Mouse (Mus musculus) fat pad, adult 2 months (tissue): ENCODE results near the gene Hba-x.

Experiments used
- DNase-seq: peaks from one replicate; pipeline ENCODE4 v3.0.0-alpha.2; 2011; ENCODE audit warnings: low read depth, low spot score; ENCODE audit errors: extremely low read depth

The Hba-x gene

DNA sequence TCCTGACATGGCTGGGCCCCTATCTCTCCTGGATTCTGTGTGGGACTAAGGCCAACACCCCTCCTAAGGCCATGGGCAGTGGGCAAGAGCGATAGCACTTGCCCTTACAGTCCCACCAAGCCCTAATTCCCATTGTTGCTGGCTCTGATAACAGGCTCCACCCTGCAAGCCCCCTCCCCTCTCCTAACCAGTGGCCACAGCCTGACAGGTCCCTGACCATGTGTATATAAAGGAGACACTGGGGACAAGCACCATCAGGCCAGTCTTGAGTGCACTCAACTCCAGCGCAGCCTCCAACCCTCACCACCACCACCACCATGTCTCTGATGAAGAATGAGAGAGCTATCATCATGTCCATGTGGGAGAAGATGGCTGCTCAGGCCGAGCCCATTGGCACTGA, at the start of gene Hba-x:
Hba-x (plus strand) TSS at position 54 of the 400 bp plus-strand sequence.
- DNase-seq = no peak

DNA sequence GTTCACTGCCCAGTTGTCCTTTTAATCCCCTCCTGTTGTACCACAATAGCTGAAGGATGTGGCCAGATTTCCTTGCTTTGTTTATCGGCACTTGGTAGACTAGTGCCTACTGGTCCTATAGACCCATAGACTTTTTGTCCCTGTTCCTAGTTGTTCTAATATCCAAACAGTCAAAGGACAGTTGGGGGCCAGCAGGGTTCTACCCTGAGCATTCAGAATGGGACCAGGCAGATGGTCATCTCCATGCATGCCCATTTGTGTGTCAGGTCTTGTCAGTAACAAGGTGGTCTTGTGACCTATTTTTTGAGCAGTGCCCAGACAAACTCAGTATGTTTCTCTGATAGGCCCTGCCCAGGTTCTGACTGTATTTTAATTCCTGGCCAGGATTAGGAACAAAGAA, 49.2 kb upstream of the Hba-x start:
- no peak for DNase-seq

DNA sequence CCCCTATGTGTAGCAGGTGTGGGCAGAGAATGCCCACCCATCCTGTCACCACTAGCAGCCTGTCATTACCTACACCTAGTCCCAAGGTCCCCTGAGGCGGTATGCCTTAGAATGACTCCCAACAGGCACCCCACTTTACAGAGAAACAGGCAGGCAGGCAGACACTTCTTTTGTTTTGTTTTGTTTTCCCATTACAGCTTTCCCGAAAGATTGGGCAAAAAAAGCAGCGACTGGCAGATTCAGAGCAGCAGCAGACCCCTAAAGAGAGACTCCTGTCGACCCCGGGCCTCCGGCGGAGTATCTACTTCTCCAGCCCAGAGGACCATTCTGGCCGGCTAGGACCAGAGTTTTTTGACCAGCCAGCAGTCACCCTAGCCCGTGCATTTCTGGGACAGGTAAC, 48.6 kb upstream of the Hba-x start:
- DNase-seq = no peak

DNA sequence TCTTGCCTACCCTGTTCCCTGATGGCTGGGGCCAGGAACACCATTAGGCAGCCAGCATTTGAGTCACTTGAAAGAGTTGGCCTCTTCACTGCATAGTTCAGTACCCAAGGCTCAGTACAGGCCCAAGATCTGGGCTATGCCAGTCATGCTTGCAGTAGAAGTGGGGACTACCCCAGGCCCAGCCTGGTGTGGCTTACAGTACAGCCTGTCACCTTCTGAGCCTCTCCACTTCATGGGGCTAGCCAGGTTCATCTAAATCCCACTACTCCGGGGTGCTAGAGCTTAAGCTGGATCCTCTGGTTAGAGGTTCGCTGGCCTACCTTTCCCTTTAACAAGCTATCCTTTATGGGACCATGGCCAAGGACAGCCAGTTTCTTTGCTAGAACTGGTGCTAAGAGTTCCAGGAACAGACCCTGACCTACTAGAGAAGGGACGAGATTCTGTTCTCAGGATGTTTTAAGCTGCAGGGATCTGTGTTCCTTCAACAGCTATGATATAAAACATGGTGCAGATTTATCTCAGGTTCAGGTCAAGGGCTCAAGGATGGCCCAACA, 47.8 kb upstream of the Hba-x start:
- no peak for DNase-seq

DNA sequence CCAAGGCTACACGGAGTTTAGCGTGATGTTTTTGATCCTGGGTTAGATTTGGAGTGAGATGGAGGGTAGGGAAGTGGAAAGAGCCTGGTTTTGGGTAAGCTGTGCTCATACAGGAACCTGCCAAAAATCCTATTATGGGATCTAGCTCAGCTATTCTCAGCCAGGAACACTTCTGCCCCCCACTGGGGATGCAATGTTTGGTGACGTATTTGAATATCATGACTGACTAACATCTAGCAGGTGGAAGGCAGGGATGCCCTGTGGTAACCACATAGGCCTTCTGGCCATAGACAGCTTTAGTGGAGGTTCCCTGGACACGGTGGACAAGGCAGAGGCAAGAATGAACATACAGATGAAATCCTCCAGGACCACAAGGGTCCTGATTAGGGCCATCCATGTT, 46.0 kb upstream of the Hba-x start:
- no peak for DNase-seq

DNA sequence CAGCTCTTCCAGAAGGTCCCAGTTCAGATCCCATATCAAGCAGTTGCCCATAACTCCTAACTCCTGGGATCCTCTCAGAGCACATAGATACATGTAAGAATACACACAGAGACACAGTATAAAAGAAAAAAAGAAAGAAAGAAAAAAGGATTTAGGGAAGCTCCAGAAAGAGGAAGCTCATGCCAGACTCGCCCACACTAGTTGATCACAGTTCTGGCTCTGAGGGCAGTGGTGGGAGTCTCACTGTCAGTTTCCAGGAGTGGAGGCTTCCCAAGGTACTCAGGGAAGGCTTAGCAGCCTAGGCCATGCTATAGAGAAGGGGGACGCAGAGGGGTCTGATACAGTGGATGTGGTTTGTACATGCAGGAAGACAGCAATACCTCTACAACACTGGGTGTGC, 45.1 kb upstream of the Hba-x start:
- no peak for DNase-seq

DNA sequence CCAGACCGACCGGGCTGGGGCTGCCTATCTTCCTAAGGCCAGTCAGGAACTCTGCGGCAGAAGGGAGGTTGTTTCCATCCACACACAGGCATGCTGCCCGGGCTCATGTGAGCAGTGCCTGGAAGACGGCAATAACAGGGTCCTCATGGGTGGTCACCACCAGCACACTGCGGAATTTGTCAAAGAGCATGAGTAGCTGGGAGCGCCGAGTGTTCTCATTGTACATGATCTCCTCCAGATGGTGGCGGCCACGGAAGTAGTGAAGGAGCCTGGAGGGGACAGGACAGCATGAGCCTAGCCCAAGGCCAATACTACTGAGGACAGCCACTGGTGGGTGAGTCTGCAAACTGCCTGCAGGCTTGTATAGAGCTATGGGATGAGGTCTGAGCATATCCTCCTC, 43.4 kb upstream of the Hba-x start:
- no peak for DNase-seq

DNA sequence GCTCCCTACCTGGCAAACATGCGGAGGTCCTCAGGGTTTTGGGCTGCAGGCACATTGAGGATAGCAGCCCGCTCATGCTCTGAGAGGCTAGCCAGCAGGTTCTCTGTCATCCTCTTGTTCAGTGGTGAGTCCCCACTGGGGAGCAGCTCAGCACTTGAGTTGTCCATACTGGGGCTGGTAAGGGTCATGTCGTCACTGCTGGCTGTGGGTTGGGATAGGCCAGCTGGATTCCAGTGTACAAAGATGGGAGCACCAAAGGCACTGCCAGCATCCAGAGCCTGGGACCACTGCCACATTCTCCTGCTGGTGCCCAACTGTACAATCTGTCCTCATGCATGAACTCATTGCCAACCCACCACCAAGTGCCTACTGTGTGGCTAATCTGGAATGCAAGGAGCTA, 42.3 kb upstream of the Hba-x start:
- DNase-seq = no peak

DNA sequence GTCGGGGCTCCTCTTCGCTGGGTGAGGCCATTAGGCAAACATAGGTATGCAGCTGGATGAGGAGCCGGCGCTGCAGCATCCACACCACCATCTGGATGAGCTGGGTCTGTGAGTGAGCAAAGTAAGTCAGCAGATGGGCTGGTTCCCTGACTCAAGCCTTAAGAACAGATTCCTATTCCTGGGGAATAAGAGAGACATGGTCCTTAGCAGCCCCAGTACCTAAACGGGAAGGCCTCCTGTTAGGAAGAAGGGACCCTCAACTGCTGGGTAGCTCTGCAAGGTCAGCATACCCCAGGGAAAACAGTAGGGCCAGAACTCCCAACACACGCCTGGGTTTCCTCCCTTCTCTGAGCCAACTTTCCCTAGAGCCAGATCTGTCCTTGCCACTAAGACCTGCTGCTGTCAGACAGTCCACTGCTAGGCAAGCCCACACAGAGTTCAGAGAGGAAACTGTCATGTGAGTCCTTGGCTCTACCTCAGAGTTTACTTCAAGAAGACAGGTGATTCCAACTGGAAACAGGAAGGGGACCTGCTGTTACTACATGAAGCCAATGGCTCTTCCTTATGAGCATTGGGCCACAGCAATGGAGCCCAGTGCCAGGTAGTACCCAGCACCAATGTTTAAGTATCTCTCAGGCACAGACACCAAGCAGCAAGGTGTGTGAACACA, 41.2 kb upstream of the Hba-x start:
- no peak for DNase-seq

DNA sequence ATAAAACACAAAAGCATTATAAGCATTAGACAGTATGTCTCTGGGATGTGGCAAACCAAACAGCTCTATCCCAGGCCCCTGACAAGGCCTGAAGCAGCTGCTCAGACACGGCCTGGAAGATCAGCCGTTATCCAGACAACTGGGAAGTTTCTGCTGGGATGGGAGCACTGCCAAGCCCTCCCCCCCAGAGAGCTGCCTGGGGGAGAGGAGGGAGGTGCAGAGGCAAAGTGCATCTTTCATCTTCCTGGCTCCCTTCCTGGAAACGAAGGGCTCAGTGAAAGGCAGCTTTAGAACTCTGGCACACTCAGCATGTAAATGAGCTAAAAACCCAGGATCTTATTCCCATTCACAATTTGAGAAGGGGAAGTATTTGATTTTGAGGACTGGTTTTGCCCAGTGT, 40.6 kb upstream of the Hba-x start:
- DNase-seq = no peak

DNA sequence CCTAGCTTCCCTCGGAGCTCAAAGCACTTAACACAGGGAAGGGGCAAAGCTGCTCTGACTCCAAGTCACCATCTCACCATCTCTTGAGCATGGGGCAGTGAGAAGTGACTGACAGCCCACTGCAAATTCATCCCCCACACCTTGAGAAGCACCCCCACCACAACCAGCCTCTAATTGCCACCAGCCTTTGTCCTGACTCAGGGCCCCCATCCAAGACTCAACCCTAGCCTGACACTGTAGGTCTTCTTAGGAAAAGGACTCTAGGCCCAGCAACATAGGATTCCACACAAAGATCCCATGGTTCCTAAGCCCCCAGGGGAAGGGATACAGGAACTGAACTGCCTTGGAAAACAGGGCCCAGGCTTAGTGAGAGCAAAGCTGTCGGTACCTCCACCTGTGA, 40.1 kb upstream of the Hba-x start:
- DNase-seq = no peak

DNA sequence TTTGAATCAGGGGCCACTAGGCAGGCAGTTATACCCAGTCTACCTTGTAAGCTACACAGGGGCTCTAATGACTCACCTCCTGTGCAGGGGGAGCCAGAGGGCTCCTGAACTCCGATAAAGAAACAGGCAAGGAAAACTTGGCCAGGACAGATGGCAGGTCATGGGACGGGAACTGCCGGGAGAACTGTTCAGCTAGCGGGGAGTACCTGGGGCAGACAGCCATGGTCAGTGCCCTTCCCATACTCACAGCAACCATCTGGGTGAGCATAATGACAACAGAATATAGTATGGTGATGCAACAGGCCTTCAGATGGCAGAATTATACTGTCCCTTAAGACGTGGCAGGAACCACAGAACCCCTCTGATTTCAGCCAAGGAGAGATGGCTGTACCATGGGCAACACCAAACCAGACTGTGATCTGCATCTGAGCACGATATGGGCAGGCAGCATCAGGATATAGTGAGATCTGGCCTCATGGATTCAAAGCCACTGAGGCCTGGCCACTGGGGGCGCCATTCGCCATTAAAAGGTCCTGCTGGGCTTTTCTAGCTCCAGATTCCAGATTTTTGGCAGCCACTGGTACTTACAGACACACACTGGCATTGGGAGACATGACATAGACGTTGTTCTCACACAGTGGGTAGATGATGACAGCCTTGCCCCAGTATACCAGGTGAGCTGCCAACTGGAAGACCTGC, 39.3 kb upstream of the Hba-x start:
- no peak for DNase-seq

DNA sequence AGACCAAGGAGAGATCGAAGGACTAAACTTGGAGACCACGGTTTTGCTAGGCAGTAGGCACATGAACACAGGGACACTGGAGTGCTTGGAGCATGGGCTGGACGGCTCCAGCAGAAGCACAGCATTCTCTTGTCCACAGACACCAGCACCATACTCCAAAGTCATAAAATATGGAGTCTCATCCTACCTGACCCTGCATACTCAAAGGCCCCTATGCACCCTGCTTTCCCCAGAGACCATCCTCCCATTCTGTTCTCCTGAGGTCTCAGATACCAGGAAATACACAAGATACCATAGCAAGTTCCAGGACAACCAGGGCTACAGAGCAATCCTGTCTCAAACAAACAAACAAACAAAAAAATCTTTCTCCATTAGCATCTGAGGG, 38.8 kb upstream of the Hba-x start:
- no peak for DNase-seq

DNA sequence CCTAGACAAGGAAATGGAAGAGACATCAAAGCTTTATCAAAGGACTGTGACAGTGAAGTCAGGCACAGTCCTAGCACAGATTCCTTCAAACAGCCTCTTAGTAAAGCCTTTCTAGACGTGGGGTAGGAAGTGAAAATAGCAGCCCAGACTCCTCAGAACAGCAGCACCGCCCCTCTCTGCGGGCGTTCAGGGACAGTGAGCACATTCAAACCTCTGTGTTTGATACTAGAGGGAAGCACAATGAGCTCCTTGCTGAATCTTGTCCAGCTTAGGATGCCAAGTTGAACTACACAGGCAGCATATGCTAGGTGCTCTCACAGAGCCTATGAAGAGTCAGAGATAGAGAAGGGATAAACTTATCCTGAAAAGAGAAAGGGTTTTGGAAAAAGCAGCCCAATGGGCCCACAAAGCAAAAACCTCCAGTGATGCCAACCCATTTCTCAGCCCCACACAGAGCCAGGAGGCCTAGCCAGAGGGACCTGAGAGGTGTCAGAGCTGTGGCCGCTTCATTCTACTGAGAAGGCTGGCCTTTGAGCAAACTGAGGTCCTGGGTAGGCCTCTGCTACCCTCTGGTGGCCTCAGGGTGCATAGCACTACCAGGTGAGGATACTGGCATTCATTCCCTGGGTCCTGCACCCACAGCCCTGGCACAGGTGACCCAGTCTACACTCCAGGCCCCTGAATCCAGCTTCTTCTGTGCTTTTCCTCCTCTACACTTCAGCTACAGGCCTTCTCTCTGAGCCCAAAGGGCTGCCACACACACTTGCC, 37.9 kb upstream of the Hba-x start:
- DNase-seq = no peak

DNA sequence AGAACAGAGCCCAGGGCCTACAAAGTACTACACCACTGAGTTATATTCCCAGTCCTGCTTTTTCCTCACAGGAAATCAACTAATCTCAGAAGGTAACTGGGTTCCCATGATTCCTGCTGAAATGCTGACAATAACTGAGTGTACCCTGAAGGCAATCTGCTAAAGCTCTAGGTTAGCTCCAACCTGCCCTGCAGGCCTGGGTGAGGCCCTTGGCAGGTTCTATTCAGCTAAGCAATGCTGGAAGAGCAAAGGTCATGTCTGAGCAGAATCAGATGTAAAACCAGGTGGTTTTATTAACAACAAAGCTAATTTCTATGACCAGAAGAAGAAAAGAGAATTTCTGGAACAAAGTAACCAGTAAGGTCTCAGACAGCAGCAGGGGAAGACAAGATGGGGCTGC, 34.8 kb upstream of the Hba-x start:
- DNase-seq = no peak

DNA sequence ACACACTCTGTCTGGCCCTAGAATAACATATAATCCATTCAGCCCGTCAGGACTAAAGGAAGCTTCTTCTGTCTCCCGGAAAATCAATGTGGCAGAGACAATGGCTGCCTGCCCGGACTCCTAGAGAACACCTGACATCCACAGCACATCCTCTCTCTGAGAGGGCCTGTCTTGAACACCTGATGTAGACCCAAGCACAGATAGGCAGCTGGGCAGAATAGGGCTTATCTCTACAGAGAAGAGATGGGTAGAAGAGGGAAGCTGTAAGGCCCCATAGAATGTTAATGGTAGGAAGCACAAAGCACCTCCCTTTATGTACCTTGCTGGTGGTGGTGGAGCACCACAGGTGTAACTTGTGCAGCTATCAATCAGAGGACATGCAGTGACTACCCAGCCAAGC, 34.0 kb upstream of the Hba-x start:
- DNase-seq = no peak

DNA sequence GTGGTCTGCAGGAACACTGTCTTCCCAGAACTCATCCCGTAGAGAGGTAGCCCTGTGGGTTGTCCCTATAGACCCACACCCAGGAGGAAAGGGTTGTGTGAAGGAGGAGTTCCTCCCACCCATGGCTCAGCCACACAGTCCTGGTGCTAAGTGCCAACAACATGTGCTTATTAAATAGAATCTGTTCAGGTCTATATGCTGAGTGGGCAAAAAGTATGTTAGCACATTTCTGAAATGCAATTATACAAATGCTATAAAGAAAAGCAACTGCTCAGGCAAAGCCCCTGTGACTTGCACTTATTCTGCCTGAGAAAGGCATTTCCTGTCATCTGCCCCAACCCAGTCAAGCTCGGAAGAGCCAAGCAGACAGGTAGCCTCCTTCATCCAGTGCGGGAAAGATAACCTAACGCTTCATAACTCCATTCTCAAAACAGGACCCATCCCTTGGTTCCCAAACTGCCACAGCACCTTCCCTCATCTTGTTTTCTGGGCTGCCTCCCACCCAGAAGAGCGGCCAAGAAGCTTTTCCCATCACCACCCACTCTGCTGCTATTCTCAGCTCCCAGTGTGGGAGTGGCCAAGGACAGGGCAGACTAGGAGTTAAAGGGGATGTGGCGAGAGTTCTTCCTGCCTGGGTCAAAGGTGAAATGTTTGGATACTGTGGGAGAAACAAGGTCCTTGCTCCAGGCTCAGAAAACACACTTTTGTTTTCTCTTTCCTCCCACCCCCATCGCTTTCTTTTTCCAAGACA, 32.8 kb upstream of the Hba-x start:
- DNase-seq = no peak

DNA sequence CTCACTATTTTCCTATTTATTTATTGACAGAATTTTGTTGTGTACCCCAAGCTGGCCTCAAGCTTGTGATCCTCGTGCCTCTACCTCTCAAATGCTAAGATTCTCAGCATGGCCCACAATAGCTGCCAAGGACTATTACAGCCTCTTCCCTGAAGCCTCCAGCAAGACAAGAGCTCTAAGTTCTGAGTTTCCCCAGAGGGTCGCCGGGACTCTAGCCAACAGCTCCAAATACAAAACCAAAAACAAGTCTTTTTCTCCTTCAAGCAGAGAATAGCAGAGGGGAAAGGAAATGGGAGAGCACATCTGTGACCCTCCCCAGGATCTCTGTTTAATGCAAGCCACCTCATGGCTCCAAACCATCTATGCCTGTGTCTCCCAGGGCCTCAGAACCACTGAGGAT, 32.1 kb upstream of the Hba-x start:
- DNase-seq = no peak

DNA sequence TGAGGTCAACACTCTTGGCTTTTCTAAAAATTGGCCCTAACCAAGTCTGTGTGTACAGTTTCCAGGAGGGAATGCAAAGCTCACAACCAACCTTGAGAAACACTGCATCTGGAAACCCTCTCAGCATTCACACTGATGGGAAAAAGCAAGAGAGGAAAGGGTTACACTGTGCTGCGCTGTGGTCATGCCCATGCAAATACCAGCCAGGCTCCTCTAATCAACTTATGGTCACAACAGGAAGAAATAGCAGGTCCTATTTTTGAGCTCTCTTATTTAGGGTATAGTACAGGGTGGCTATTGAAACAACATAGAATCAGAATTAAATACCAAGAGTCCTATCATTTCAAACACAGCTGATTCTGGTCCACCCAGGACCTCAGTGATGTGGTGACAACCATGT, 31.6 kb upstream of the Hba-x start:
- no peak for DNase-seq

DNA sequence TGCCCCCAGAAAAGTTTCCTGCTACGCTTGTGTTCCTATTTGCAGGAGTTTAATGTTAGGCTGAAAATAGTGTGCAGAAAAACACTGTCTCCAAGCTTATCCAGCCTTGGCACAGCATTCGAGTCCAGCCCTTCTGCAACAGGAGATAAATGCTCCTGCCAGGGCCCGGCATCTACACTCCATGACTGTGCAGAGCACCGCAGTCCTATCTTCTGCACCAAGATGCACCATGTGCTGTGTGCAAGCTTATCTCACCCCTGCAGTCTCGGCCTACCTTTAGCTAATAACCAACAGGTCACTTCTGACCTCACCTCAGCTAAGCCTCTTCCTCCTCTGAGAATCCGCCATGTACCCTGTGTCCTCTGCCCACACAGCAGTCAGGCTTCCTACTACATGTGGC, 30.6 kb upstream of the Hba-x start:
- no peak for DNase-seq

DNA sequence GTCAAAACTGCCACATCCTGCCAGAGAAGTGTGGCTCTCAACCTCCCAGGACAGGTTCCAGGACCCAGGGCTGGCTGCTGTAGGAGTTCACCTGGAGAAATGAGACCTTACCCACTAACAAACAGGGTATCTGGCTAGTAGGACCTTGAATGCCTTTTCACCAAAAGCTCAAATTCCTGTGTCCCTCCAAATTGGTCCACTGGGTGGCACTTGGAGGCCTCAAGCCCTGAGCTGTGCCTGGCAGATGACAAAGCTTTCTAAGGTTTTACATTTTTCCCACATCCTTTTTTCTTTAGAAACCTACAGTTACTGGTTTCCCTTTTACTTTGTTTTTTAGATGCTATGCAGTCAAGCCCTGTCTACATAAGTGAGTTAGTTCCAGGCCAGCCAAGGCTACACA, 29.1 kb upstream of the Hba-x start:
- DNase-seq = no peak
